Mouse (Mus musculus): ENCODE measurements around the gene Trim62.

The Trim62 gene

DNA sequence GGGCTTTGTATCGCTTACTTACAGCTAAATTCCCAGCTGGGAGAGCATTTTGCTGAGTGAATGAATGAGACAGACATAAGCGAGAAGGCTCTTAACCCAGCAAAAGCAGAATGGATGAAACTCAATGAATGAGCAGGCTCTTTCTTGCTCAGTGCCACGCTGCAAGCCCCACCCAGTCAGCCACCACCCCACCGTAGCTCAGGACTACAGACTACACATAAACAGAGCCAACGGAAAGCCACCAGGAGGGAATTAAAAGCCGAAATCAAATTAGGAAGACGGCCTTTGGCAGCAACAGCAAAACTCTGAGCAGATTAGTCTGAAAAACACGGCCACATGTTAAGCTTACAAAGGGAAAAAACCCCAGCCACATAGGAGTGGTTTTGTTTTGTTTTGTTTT is 75.5 kb downstream of the Trim62 start:
- DNase-seq (ENCODE audit: low read depth, low spot score): no peak

GRCm38 (mm10) chr4:128959676-128960075 is 76.3 kb downstream of the Trim62 start:
- DNase-seq (ENCODE audit: low read depth, low spot score): no peak
